Mouse (Mus musculus): ENCODE data around the gene Gm10382.
A peak's percentile ranks its signal among the peaks of the same experiment; 100 is the strongest.
"Not testable (repeated sequence)": the region's sequence is repeated elsewhere in the genome, so short reads cannot be mapped to it uniquely, and the experiment has no call there.

Gene Gm10382

DNA sequence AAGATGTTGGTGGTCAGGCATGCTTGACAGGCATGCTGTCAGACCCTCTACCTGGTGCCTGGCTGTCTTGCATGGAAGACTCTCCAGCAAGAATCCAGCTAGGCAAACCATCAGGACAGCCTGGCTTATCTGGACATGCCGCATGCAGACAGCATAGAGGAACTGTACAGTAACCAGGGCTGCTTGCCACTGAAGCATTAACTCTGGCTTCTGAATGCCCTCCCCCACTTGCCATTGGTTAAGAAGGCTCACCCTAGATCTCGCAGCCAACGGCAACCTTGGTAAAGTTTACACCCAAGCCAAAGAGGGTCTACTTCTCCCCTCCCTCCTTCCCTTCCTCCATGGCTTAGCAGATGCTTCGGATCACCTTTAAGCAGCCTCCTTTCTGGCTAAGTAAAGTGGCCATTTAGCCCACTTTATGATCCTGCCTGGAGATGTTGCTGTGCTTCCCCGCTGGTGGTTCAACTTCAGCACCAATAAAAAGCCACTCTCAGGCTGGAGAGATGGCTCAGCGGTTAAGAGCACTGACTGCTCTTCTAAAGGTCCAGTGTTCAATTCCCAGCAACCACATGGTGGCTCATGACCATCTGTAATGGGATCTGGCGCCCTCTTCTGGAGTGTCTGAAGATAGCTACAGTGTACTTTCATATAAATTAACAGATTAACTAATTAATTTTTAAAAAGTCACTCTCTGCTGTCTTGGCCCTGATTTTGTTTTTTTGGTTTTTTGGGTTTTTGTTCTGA, 18.0 kb upstream of the Gm10382 start:
- no peak for DNase-seq (ENCODE audit: low spot score in 2 of 2)

DNA sequence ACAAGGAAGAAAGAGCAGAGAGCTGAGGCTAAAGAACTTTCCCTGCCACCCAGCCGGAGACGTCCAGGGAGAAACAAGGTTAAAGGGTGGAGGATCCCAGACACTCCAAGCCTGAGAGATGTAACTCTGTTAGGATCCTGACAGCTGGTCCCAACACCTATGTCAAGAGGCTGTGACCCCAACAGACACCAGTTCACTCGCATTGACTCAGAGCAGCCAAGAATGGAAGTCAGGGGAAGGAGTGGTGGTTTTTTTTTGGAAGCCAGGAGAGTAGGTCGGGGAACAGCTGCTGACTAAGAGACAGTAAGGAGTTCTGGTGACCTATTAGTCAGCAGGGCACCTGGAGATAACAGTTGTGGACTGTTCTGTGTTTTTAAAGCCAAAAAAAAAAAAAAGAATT, 17.1 kb upstream of the Gm10382 start:
- DNase-seq (ENCODE audit: low spot score in 2 of 2) = no peak

DNA sequence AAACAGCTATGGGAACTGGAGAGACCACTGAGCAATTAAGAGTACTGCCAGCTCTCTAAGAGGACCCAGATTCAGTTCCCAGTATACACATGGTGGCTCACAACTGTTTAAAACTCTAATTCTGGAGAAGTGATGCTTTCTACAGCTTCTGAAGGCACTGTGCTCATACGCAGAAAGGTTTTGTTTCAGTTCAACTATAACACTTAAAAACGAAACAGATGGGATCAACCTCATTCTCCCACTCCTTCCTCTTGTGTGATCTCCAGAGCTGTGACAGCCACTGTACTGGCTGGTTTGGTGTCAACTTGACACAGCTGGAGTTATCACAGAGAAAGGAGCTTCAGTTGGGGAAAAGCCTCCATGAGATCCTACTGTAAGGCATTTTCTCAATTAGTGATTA, 13.3 kb upstream of the Gm10382 start:
- no peak for DNase-seq (ENCODE audit: low spot score in 2 of 2)

DNA sequence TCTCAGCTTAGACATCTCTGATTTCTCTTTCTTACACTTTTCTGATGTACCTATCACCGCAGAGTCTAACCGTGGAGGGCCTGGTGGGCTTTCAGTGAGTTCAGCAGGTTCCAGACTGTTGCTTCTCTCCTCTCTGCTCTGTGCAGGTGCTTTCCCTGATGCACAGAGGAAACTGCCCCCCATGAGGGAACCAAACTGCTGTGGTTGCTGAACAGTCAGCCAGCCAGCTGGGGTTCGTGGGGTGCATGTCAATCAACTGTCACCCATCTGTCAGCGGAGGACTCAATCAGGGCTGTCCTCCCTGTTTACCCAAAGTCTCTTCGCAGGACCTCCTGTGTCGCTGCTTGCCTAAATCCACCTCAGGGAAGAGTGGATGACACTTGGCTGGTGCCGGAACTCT, 11.9 kb upstream of the Gm10382 start:
- DNase-seq (ENCODE audit: low spot score in 2 of 2) = no peak

GRCm38 (mm10) chr5:125378919-125379318, 10.2 kb upstream of the Gm10382 start:
- no peak for DNase-seq (ENCODE audit: low spot score in 2 of 2)

DNA sequence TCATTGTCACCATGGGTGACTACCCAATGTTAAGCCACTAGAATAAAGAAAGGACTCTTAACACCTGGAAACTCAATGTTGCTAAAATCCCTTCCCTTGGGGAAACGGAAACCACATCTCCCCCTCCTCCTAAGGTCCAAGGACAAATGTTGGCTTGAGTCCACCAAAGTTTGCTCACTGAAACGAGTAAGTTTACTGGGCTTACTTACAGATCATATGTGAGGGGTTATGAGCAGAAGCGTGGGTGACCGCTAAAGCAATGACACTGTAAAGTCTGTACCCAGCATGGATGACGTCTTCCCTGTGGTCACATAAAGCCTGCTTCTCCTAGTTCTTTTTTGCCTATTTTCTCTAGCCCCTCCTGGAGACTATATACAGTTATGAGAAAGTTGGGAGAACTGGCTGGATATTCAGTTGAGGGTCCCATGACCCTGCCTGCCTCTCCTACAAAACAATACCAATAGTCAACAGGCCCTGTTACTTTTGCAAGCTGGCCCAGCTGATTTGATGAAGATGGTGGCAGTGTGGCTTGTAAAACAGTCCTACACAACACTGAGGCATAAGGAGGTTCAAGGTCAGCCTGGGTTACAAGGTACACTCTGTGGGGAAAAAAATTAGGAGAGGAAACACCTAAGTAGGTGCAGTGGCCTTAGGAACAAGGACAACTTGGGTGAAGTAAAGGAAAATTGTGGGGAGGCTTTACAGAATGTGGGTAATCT, 7.0 kb upstream of the Gm10382 start:
- no peak for DNase-seq (ENCODE audit: low spot score in 2 of 2)

- no peak for DNase-seq (ENCODE audit: low spot score in 2 of 2)
Measured at GRCm38 (mm10) chr5:125382673-125383558, 6.2 kb upstream of the Gm10382 start.

DNA sequence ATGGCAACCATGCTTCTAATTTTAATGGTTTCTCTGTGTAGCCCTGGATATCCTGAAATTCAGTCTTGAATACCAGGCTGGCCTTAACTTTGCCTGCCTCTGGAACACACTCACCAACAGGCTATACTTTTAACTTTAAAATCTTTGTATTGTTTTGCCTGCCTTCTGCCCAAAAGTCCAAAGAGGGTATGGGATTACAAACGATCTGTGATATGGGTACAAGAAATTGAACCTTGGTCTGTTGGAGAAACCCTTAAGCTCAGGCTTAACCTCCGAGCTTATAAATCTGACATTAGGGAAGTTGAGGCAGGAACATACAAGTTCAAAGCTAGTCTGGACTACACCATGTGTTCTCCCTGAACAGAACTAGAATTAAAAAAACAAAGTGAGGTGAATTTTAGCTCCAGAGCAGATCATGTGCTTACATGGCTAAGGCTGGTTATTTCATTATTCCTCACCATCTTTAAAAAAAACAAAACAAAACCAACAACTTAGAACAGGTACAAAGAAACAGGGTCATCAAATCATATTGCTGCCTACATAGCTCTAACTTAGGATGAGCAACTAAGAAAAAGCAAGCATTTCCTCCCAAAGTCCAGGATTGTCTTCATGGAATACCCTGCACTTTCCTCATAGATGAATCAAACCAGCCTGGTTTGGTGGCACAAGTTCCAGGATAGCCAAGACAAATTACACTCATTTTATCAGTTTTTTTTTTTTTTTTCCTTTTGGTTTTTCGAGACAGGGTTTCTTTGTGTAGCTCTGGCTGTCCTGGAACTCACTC, 5.3 kb upstream of the Gm10382 start:
- DNase-seq (ENCODE audit: low spot score in 2 of 2) = no peak

DNA sequence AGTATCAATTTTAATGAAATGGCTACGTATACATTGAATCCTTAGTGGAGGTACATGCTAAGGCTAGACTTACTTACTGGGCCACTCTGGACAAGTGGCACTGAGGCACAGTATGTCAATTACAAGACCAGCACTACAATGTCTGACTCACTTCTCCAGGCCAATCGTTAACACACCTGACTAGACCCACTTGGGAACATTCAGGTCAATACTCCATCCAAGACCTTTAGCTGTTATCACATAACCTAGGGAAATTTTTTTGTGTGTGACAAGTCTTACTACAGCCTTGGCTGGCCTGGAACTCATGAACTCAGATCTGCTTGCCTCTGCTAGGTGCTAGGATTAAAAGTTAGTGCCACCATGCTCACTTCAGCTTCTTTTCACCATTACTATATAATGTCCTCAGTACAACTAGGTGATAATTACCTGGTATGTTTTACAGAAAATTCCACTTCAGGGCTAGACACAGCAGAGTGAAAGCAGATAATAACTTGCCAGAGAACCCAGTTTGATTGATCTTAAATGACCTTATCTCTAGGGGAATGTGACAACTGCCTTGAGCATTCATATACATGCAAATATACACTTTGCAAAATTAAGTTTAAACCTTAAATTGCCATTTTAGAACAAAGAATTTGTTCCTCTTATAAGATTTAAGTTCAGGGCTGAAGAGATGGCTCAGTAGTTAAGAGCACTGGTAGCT, 4.5 kb upstream of the Gm10382 start:
- no peak for DNase-seq (ENCODE audit: low spot score in 2 of 2)

GRCm38 (mm10) chr5:125385215-125385940, 3.7 kb upstream of the Gm10382 start:
- DNase-seq (ENCODE audit: low spot score in 2 of 2) = no peak

GRCm38 (mm10) chr5:125387295-125387694, 1.8 kb upstream of the Gm10382 start:
- DNase-seq (ENCODE audit: low spot score in 2 of 2) = not testable (repeated sequence)

- no peak for DNase-seq (ENCODE audit: low spot score in 2 of 2)
Measured at GRCm38 (mm10) chr5:125388358-125389092, 597 bp upstream of the Gm10382 start.

GRCm38 (mm10) chr5:125389579-125390441, 688 bp downstream of the Gm10382 start, which contains the start of gene Ubc:
TSS of gene Ubc (minus strand) at chr5:125390202.
- peak; percentile 87 to 93 for DNase-seq (ENCODE audit: low spot score in 2 of 2)

- no peak for DNase-seq (ENCODE audit: low spot score in 2 of 2)
Measured at GRCm38 (mm10) chr5:125390906-125391477, 1.9 kb downstream of the Gm10382 start.

DNA sequence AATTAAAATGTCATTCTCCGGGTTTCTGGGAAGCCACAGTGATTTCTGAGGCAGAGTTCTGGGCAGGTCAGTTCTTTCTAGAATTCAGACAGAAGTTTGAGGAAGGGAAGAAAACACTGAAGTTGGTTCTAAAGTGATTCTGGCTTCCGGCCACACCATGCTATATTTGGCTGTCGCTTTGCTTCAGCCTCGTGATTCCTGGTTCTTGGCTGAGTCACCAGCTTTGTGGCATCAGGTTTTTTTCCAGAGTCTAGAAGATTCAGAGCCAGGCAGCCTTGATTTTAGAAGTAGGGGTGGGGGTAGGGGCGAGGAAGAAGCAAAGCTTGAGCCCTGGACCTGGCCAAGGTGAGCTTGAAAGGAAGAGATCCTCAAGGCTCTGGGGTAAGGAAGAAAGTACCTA, 2.5 kb downstream of the Gm10382 start:
- peak in 1 of 2 experiments; percentile 76 for DNase-seq (ENCODE audit: low spot score in 2 of 2)

DNA sequence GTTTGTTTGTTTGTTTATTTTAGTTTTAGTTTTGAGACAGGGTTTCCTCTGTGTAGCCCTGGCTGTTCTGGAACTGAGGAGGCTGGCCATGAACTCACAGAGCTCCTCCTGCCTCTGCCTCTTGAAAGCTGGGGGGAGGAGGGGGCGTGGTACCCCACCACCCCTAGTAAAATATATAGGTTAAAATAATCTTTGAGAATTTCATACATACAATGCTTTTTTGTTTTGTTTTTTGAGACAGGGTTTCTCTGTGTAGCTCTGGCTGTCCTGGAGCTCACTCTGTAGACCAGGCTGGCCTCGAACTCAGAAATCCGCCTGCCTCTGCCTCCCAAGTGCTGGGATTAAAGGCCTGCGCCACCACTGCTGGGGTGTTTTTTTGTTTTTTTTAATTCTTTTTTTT, 3.1 kb downstream of the Gm10382 start:
- DNase-seq (ENCODE audit: low spot score in 2 of 2) = not testable (repeated sequence)

- no peak for DNase-seq (ENCODE audit: low spot score in 2 of 2)
Measured at GRCm38 (mm10) chr5:125392618-125392976, 3.5 kb downstream of the Gm10382 start.

- DNase-seq (ENCODE audit: low spot score in 2 of 2) = peak; percentile 97 to 98
Measured at GRCm38 (mm10) chr5:125392977-125393621, 4.0 kb downstream of the Gm10382 start.

Data from urinary bladder, postnatal 36 days (tissue).